Mouse (Mus musculus) liver, adult 2 months (tissue): ENCODE data around the gene Ntpcr.

Experiments used
- CTCF ChIP-seq: fragments of 200-500 bp; IDR thresholded peaks from 2 replicates; pipeline ENCODE4 v1.5.1; 2011; ENCODE audit warnings: low read depth, low read length, control low read depth
- POLR2A ChIP-seq: fragments of 200-500 bp; IDR thresholded peaks from 2 replicates; pipeline ENCODE4 v1.6.1; 2011; ENCODE audit warnings: low read length, control low read depth; ENCODE audit not compliant: insufficient read depth; ENCODE audit errors: extremely low read depth

- TF ChIP-seq POLR2A (no peak), CTCF (no peak)
Observed at GRCm38 (mm10) chr8:125704434-125704833, 25.3 kb upstream of the Ntpcr start.
